Mouse (Mus musculus): Measurements from ENCODE around the gene Mki67.

DNA sequence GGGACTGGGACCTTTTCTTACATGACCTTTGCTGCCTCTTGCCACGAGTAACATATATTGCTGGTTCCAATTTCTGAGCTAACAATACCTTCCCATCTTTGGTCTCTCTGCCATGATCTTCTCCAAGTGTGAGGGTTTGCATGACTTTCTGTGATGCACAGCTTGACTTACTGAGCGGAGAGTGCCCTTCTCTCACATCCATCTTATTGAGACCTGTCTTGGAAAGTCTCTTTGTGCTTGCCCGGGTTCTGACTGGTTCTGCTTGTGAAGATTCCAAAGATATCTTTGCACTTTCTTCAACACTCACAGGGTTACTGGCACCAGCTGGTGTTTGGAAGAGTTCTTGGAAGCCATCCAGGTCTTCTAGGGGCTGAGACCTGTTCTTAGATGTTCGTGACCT lies 20.0 kb downstream of the Mki67 start:
- TF ChIP-seq GATA1 (IDR thresholded peaks at IDR 0.05; ENCODE audit: borderline replicate concordance, low read length) (no peak), FLI1 (IDR thresholded peaks at IDR 0.05; ENCODE audit: low read length) (no peak)
